Comparison of ENCODE assay signal across 37 mouse cellular contexts in genomic region chr12:113597163-113597562, GRCm38 (mm10). TPM values are rescaled to one million over a fixed set of nuclear protein-coding genes. Genes with fewer than 3 reads are reported as not detected.
DNase-seq lines count a peak whose midpoint lies in the region; ATAC-seq and TF ChIP-seq lines count a peak whose summit lies in the region.
"Not testable (repeated sequence)": the region's sequence is repeated elsewhere in the genome, so short reads cannot be mapped to it uniquely, and the experiment has no call there.
"Had no signal": no experiment of that assay in that cellular context is flagged by ENCODE, and none has a peak within 500 bp of the region (broad histone marks: within the 10 kb centered on the region; RNA-seq: fewer than 3 reads in every experiment).

No protein-coding gene starts in this region.

- H3K9ac ChIP-seq in CH12.LX (ENCODE audit: insufficient read depth, low read depth); liver, postnatal 0 days (replicated peaks): not testable (repeated sequence)

- DNase-seq in 416B (ENCODE audit: low read depth): peak; percentile 26
- DNase-seq in CH12.LX (ENCODE audit: extremely low read depth): peak; percentile 34
- DNase-seq in NIH3T3 (ENCODE audit: low read depth): peak; percentile 32
- not testable (repeated sequence) for DNase-seq in liver, postnatal 0 days
- DNase-seq in splenic B cell, adult 2 months (ENCODE audit: low read depth, low spot score): peak; percentile 52
- DNase-seq in thymus, postnatal 25 days: peak; percentile 22

- H3K79me2 ChIP-seq in CH12.LX (replicated peaks; ENCODE audit: control insufficient read depth, extremely low read depth, insufficient read depth, poor library complexity, severe bottlenecking): not testable (repeated sequence)

- 0 out of 2 replicates have a peak, but pooled peaks have one; percentile 62 for ATAC-seq in common myeloid progenitor, adult 5-6 weeks (replicated peaks; ENCODE audit: low read depth, poor library complexity, severe bottlenecking)
- ATAC-seq in liver, postnatal 0 days: not testable (repeated sequence)

- not testable (repeated sequence) for H3K9me3 ChIP-seq in CH12.LX (replicated peaks; ENCODE audit: low read length); liver, postnatal 0 days (ENCODE audit: low read length)

- dilution Hi-C loops in CH12.LX (cut with MboI; ENCODE audit: extremely low pct_ligation_motif_present, extremely low pct_unique_long_range_greater_than_20kb, low sequenced_read_pairs): not testable (repeated sequence)

- H3K4me1 ChIP-seq in CH12.LX (ENCODE audit: control insufficient read depth in 1 of 2, insufficient read depth in 2 of 2); liver, postnatal 0 days (ENCODE audit: insufficient read depth): not testable (repeated sequence)

- TF ChIP-seq CTCF in CH12.LX (conservative IDR thresholded peaks at IDR 0.05 in 1 of 2, IDR thresholded peaks at IDR 0.05 in 1 of 2; ENCODE audit: low read depth in 2 of 2, low read length in 2 of 2): peak; percentile 12 to 60; a peak in 2 of 4 replicates
- peak; percentile 15; the same call in 1 of the 2 replicates for TF ChIP-seq CTCF in liver, postnatal 0 days (IDR thresholded peaks at IDR 0.05; ENCODE audit: low read depth)

- H3K27ac ChIP-seq in CH12.LX (ENCODE audit: insufficient read depth, low read depth); liver, postnatal 0 days (ENCODE audit: low read depth): not testable (repeated sequence)

- TF ChIP-seq EP300 in CH12.LX (IDR thresholded peaks at IDR 0.05; ENCODE audit: low read length); liver, postnatal 0 days (IDR thresholded peaks at IDR 0.05; ENCODE audit: low read depth): not testable (repeated sequence)

- not testable (repeated sequence) for H3K27me3 ChIP-seq in CH12.LX (replicated peaks); liver, postnatal 0 days (ENCODE audit: insufficient read depth, low read length); splenic B cell, adult 2 months (ENCODE audit: control insufficient read depth, insufficient read depth, low read length, poor library complexity, severe bottlenecking)

- peak; percentile 36 for TF ChIP-seq RAD21 in CH12.LX (IDR thresholded peaks at IDR 0.05; ENCODE audit: low read depth, low read length)

- 62% methylated on average over 5 of the region's 5 CpGs for WGBS in liver, postnatal 0 days (ENCODE audit: insufficient replicate concordance)

- in situ Hi-C loops in CH12.LX (cut with MboI; ENCODE audit: low pct_ligation_motif_present, low pct_unique_long_range_greater_than_20kb, low sequenced_read_pairs): loop anchor here (25.0 kb wide), 1 partner anchor 110 kb away; the partner anchor contains the start of gene Adam6b

- TF ChIP-seq POLR2A in CH12.LX (IDR thresholded peaks at IDR 0.05; ENCODE audit: low read depth, low read length): not testable (repeated sequence)

- not testable (repeated sequence) for H3K4me3 ChIP-seq in CH12.LX (replicated peaks in 1 of 3; ENCODE audit: low read depth in 2 of 3, low read length in 2 of 3, poor library complexity in 1 of 3); liver, postnatal 0 days (ENCODE audit: low read depth, low read length)

- H3K4me2 ChIP-seq in CH12.LX (ENCODE audit: insufficient read depth, low read depth, poor library complexity, severe bottlenecking); liver, postnatal 0 days (ENCODE audit: low read depth, low read length): not testable (repeated sequence)

- H3K36me3 ChIP-seq in CH12.LX (replicated peaks in 1 of 2; ENCODE audit: control insufficient read depth in 1 of 2, insufficient read depth in 1 of 2, low read length in 1 of 2); liver, postnatal 0 days (replicated peaks; ENCODE audit: insufficient read depth, low read length); splenic B cell, adult 2 months (ENCODE audit: control insufficient read depth, insufficient read depth, low read length, poor library complexity, severe bottlenecking): not testable (repeated sequence)

TF ChIP-seq in CH12.LX, 34 proteins besides CTCF, POLR2A, EP300 and RAD21:
- peak; percentile 65 for TF ChIP-seq SMC3 (IDR thresholded peaks at IDR 0.05; ENCODE audit: low read depth, low read length)

RNA-seq across cellular contexts. Expression of gene Adam6a, which starts 53.5 kb away (rescaled TPM):
- total RNA-seq in CH12.LX (2012; rRNA removed) (not detected in 2 replicates), CH12.LX (2014; rRNA removed) (not detected in 2 replicates)
- not detected in 2 replicates for polyA plus RNA-seq in CH12.LX (2012; ENCODE audit: insufficient read length, low read depth)
- not detected in 2 replicates for total RNA-seq in common myeloid progenitor, adult 5-6 weeks (2017)
- not detected in 2 replicates for polyA plus RNA-seq in liver, postnatal 0 days (2015; fragmentation: Nextera tagmentation; extraction: Ambion mirVana)
- total RNA-seq: adrenal gland, adult 2 months; adrenal gland, postnatal 4 days; gastrocnemius, postnatal 10 days; heart, postnatal 14 days; layer of hippocampus, adult 2 months; layer of hippocampus, postnatal 14 days; left cerebral cortex, adult 8-10 months; left cerebral cortex, postnatal 36 days; MEL; monocyte, adult 5-6 weeks had no signal
- polyA plus RNA-seq: activated CD4-positive, CD25-positive, alpha-beta regulatory T cell, adult 4 months; adrenal gland, adult 2 months; C2C12; embryonic facial prominence, embryonic 11.5 days; forebrain, embryonic 13.5 days; gonadal fat pad, adult 2 months; heart, embryonic 14.5 days; hindbrain, embryonic 10.5 days; hindbrain, embryonic 15.5 days; intestine, embryonic 14.5 days; kidney, adult 2 months; kidney, embryonic 16.5 days; limb, embryonic 13.5 days; liver, embryonic 11.5 days; liver, embryonic 16.5 days; lung, embryonic 16.5 days; midbrain, embryonic 14.5 days; neural tube, embryonic 15.5 days; small intestine, adult 2 months; stomach, embryonic 15.5 days; urinary bladder, adult 2 months had no signal
